ENCODE assay signal across 10 mouse cellular contexts in the genomic region with DNA sequence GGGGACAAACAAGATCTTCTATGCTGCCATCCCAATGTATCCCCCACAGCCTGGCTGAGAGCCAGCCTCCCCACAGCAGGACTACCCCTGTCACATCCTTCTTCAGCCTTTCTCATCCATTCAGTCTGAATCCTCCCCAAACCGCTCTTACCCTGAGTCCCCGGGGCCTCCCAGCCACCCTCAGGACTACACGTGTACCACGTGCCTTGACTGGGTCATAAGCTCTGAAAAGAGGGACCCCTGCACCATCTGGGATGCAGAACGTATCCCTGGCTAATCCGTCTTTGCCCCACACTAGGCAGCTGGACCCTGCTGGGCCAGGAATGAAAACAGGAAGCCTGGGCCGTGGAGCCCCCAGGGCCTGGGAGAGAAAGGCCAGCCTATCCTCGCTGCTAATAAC. TPM values are rescaled to one million over a fixed set of nuclear protein-coding genes. Genes with fewer than 3 reads are reported as not detected.
A peak's percentile ranks its signal among the peaks of the same experiment; 100 is the strongest.
DNase-seq lines count a peak whose midpoint lies in the region; ATAC-seq and TF ChIP-seq lines count a peak whose summit lies in the region.
"Had no signal": no experiment of that assay in that cellular context is flagged by ENCODE, and none has a peak within 500 bp of the region (broad histone marks: within the 10 kb centered on the region; RNA-seq: fewer than 3 reads in every experiment).

No protein-coding gene starts in this region.

- no peaks in the 10 kb centered on the region for H3K36me3 ChIP-seq in ES-Bruce4 (ENCODE audit: control insufficient read depth, insufficient read depth, low read length, poor library complexity, severe bottlenecking)
- H3K36me3 ChIP-seq in midbrain, embryonic 13.5 days = peaks cover 25% of the 10 kb centered on the region

- H3K27ac ChIP-seq in ES-Bruce4 (ENCODE audit: insufficient read depth, low read length) = peak overlapping the region; percentile 91
- peak overlapping the region; percentile 82 for H3K27ac ChIP-seq in midbrain, embryonic 13.5 days
- H3K27ac ChIP-seq: macrophage had no signal

- peak; percentile 89 for ATAC-seq in midbrain, embryonic 13.5 days
- no peak for ATAC-seq in megakaryocyte-erythroid progenitor cell, adult 5-6 weeks (replicated peaks; ENCODE audit: low FRiP score, low TSS enrichment, poor library complexity, severe bottlenecking)

- no peak overlapping the region for H3K4me2 ChIP-seq in midbrain, embryonic 13.5 days (replicated peaks)

- 2% methylated on average over 8 of the region's 8 CpGs for WGBS in midbrain, embryonic 13.5 days

- H3K4me1 ChIP-seq in ES-Bruce4 (ENCODE audit: control insufficient read depth, insufficient read depth, low read length) = peaks cover 25% of the 10 kb centered on the region
- H3K4me1 ChIP-seq in midbrain, embryonic 13.5 days (replicated peaks) = peaks cover 29% of the 10 kb centered on the region

- peak; percentile 77 for DNase-seq in R1 (ENCODE audit: low read depth, low spot score)
- DNase-seq in forelimb bud, embryonic 11.5 days (ENCODE audit: low read depth, low spot score) = peak; percentile 51
- DNase-seq in left cerebral cortex, adult 8-10 months (ENCODE audit: low spot score in 2 of 2) = no peak
- DNase-seq in kidney, postnatal 36 days = no peak
- DNase-seq: gastrocnemius, postnatal 10 days; right cerebral cortex, postnatal 14 days had no signal

- TF ChIP-seq POLR2A in ES-Bruce4 (IDR thresholded peaks at IDR 0.05; ENCODE audit: insufficient read depth, low read length) = no peak

- TF ChIP-seq CTCF in ES-Bruce4 (IDR thresholded peaks at IDR 0.05; ENCODE audit: low read depth, low read length) = no peak

- peak; percentile 86; the same call in 1 of the 2 replicates for TF ChIP-seq EP300 in ES-Bruce4 (IDR thresholded peaks at IDR 0.05; ENCODE audit: insufficient read depth, low read depth, low read length)

- no peak overlapping the region for H3K9ac ChIP-seq in ES-Bruce4 (ENCODE audit: low read depth, poor library complexity, severe bottlenecking)
- H3K9ac ChIP-seq in midbrain, embryonic 13.5 days (replicated peaks) = 0 out of 2 replicates have a peak overlapping the region, but pooled peaks have one; percentile 36

- no peaks in the 10 kb centered on the region for H3K9me3 ChIP-seq in ES-Bruce4 (replicated peaks; ENCODE audit: control insufficient read depth, insufficient read depth, low read length, poor library complexity, severe bottlenecking)
- H3K9me3 ChIP-seq in midbrain, embryonic 13.5 days = no peaks in the 10 kb centered on the region

- no peaks in the 10 kb centered on the region for H3K27me3 ChIP-seq in ES-Bruce4 (ENCODE audit: control insufficient read depth, insufficient read depth, low read length, poor library complexity, severe bottlenecking)
- peaks cover 13% of the 10 kb centered on the region for H3K27me3 ChIP-seq in midbrain, embryonic 13.5 days

- H3K4me3 ChIP-seq in ES-Bruce4 (ENCODE audit: low read depth, low read length) = no peak overlapping the region
- no peak overlapping the region for H3K4me3 ChIP-seq in midbrain, embryonic 13.5 days (replicated peaks)

RNA-seq across cellular contexts. Expression of a gene that starts 11.3 kb away (rescaled TPM):
- polyA plus RNA-seq in ES-Bruce4 (2011; ENCODE audit: insufficient read depth, insufficient read length, low read depth, missing spikeins) = 22.0 and 23.2 TPM in 2 replicates
- polyA plus RNA-seq in midbrain, embryonic 13.5 days (2015; fragmentation: Nextera tagmentation; extraction: Ambion mirVana) = 20.0 and 21.0 TPM in 2 replicates
- total RNA-seq in megakaryocyte-erythroid progenitor cell, adult 5-6 weeks (2014; fragmentation: Nextera tagmentation) = not detected in 2 replicates
- not detected in 2 replicates for total RNA-seq in megakaryocyte-erythroid progenitor cell, adult 5-6 weeks (2017)
- total RNA-seq in left cerebral cortex, adult 8-10 months (2022) = 10 to 100 TPM; 13.4 to 15.3 (median 14.4) TPM

RNA-seq across cellular contexts. Expression of a gene that starts 20.2 kb away (rescaled TPM):
- polyA plus RNA-seq in ES-Bruce4 (2011; ENCODE audit: insufficient read depth, insufficient read length, low read depth, missing spikeins) = 2.4 and 2.5 TPM in 2 replicates
- 0.75 and 0.81 TPM in 2 replicates for polyA plus RNA-seq in midbrain, embryonic 13.5 days (2015; fragmentation: Nextera tagmentation; extraction: Ambion mirVana)
- not detected in 2 replicates for total RNA-seq in megakaryocyte-erythroid progenitor cell, adult 5-6 weeks (2014; fragmentation: Nextera tagmentation)
- 0.65 TPM in 1 of 2 replicates, not detected in the other for total RNA-seq in megakaryocyte-erythroid progenitor cell, adult 5-6 weeks (2017)
- 1 to 10 TPM; 1.7 to 8.5 (median 2.7) TPM for total RNA-seq in left cerebral cortex, adult 8-10 months (2022)

RNA-seq across cellular contexts. Expression of a gene that starts 29.5 kb away (rescaled TPM):
- polyA plus RNA-seq in ES-Bruce4 (2011; ENCODE audit: insufficient read depth, insufficient read length, low read depth, missing spikeins) = 37.0 and 40.0 TPM in 2 replicates
- polyA plus RNA-seq in midbrain, embryonic 13.5 days (2015; fragmentation: Nextera tagmentation; extraction: Ambion mirVana) = 4.2 and 4.4 TPM in 2 replicates
- 7.2 TPM in 1 of 2 replicates, not detected in the other for total RNA-seq in megakaryocyte-erythroid progenitor cell, adult 5-6 weeks (2014; fragmentation: Nextera tagmentation)
- 8.7 and 11.9 TPM in 2 replicates for total RNA-seq in megakaryocyte-erythroid progenitor cell, adult 5-6 weeks (2017)
- 1 to 10 TPM; 5.3 to 7.6 (median 7.3) TPM for total RNA-seq in left cerebral cortex, adult 8-10 months (2022)

Comparison
In these comparisons a context has a peak if more than half of its experiments do, and no peak if none do; other contexts are left out.
1. DNase-seq: peak in R1 (single experiment) and forelimb bud, embryonic 11.5 days (single experiment); none in left cerebral cortex, adult 8-10 months (0 of 2) and kidney, postnatal 36 days (0 of 2).
2. RNA of a gene that starts 11.3 kb away (total RNA-seq): 13.4 to 15.3 TPM in left cerebral cortex, adult 8-10 months; not detected in megakaryocyte-erythroid progenitor cell, adult 5-6 weeks; every median in the first group is over 10 times any median in the second.